Mouse (Mus musculus): Measurements from ENCODE around the gene Rfx4.
A peak's percentile ranks its signal among the peaks of the same experiment; 100 is the strongest.

Gene Rfx4

GRCm38 (mm10) chr10:84815676-84816436 lies 60.0 kb downstream of the Rfx4 start:
- DNase-seq: no peak

- DNase-seq: no peak
These were observed 61.4 kb downstream of the Rfx4 start for GRCm38 (mm10) chr10:84817086-84817869.

GRCm38 (mm10) chr10:84819669-84820068 lies 63.8 kb downstream of the Rfx4 start:
- DNase-seq: no peak

GRCm38 (mm10) chr10:84820230-84820629 lies 64.4 kb downstream of the Rfx4 start:
- no peak for DNase-seq

GRCm38 (mm10) chr10:84822741-84823151 lies 66.9 kb downstream of the Rfx4 start:
- no peak for DNase-seq

GRCm38 (mm10) chr10:84823621-84824020 lies 67.8 kb downstream of the Rfx4 start:
- peak; percentile 50 to 51 for DNase-seq

- DNase-seq: no peak
These were observed 73.1 kb downstream of the Rfx4 start for GRCm38 (mm10) chr10:84829009-84829408.

GRCm38 (mm10) chr10:84835596-84835995 lies 79.7 kb downstream of the Rfx4 start:
- no peak for DNase-seq

GRCm38 (mm10) chr10:84836104-84836503 lies 80.2 kb downstream of the Rfx4 start:
- peak in 1 of 2 experiments; percentile 49 for DNase-seq

GRCm38 (mm10) chr10:84837355-84837754 lies 81.5 kb downstream of the Rfx4 start:
- no peak for DNase-seq

GRCm38 (mm10) chr10:84838850-84839473 lies 83.1 kb downstream of the Rfx4 start:
- DNase-seq: no peak

GRCm38 (mm10) chr10:84846638-84847037 lies 90.8 kb downstream of the Rfx4 start:
- no peak for DNase-seq

GRCm38 (mm10) chr10:84851981-84852979 lies 96.4 kb downstream of the Rfx4 start:
- DNase-seq: peak; percentile 82 to 88

GRCm38 (mm10) chr10:84854059-84854458 lies 98.2 kb downstream of the Rfx4 start:
- DNase-seq: no peak

GRCm38 (mm10) chr10:84855466-84855865 lies 99.6 kb downstream of the Rfx4 start:
- DNase-seq: no peak

GRCm38 (mm10) chr10:84858371-84858770 lies 102.5 kb downstream of the Rfx4 start:
- no peak for DNase-seq

GRCm38 (mm10) chr10:84858806-84859496 lies 103.1 kb downstream of the Rfx4 start:
- DNase-seq: no peak

- no peak for DNase-seq
These were observed 103.9 kb downstream of the Rfx4 start for GRCm38 (mm10) chr10:84859556-84860380.

GRCm38 (mm10) chr10:84863488-84863887 lies 107.6 kb downstream of the Rfx4 start:
- DNase-seq: no peak

GRCm38 (mm10) chr10:84867577-84867976 lies 111.7 kb downstream of the Rfx4 start:
- DNase-seq: no peak

- no peak for DNase-seq
These were observed 115.4 kb downstream of the Rfx4 start for GRCm38 (mm10) chr10:84871285-84871684.
